Mouse (Mus musculus): ENCODE data around the gene Lpp. TPM values are rescaled to one million over a fixed set of nuclear protein-coding genes. Genes with fewer than 3 reads are reported as not detected.
A peak's percentile ranks its signal among the peaks of the same experiment; 100 is the strongest.

Gene Lpp
- polyA plus RNA-seq, 1 experiment from 2014 or later = 28.3 TPM

DNA sequence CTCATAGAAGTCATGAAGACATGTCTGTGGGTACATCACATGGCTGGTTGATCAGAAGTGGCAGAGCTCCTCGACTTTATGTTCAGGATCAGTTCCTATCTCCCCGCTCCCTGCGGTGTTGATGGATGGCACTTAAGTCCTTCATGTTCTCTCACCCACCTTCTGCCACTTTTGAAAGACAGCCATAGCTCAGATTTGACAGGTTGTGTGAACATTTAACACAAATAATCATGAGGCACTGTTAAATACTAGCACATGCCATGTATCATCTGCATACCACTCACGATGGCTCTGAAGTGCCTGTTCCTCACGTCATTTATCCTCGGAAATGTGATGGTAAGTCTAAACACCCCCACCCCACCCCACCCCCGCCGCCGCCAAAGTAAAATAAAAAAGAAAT, 441.2 kb downstream of the Lpp start:
- ChIA-PET POLR2A (no interaction called here), CTCF (no interaction called here)

DNA sequence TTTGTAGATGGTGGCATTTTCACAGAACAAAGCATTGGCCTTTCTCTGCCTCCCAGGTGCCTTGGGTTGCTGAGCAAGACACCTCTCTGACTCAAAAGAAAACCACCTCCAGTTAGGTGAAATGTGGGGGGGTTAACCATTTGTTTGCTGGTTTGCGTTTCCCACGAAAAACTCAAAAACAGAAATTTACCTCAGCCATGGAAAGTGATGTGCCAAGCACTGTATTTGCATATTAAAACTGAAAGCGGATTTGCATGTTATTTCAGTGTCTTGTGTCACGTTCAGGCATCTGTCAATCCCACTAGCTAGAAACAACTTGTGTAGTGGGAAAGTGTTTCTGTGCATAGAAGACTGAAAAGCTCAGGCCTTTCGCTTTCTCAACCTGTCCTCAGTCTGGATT, 443.2 kb downstream of the Lpp start:
- in situ Hi-C loops (cut with MboI; ENCODE audit: low pct_unique_long_range_greater_than_20kb) = no loop called here
- H3K27me3 ChIP-seq = no peaks in the 10 kb centered on the region
- POLR2A ChIA-PET = no interaction called here
- ATAC-seq = no peak
- CTCF ChIA-PET = interaction anchor here (1.1 to 1.3 kb wide), 2 partner anchors 12 to 853 kb away, joined by 3 read pairs; no protein-coding TSS in a partner anchor
- no peak for DNase-seq (ENCODE audit: low read depth, low spot score)
- TF ChIP-seq CTCF (IDR thresholded peaks at IDR 0.05) = no peak

More for the DNA sequence above, 441.2 kb downstream of the Lpp start:
- in situ Hi-C loops (cut with MboI; ENCODE audit: low pct_unique_long_range_greater_than_20kb) = no loop called here
- H3K27me3 ChIP-seq = no peaks in the 10 kb centered on the region
- ATAC-seq = no peak
- TF ChIP-seq CTCF (IDR thresholded peaks at IDR 0.05) = no peak
- DNase-seq (ENCODE audit: low read depth, low spot score) = no peak

DNA sequence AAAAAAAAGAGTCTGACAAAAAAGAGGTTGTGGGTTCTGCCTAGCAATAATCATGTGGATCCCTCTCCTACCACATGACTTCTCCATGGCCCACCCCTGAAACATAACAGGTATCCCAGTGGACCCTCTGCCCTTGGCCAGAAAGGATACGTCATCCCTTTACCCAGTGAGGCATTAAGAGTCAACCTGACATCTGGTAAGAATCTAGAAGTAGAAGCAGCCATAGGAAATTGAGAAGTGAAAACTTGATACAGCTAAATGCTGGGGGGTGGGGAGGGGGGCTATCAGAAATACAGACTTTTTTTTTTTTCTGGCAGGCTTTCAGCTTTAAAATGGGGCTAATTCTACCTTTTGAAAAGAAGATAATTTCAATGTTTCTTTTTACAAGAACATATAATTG, 445.7 kb downstream of the Lpp start:
- ChIA-PET CTCF (no interaction called here), POLR2A (no interaction called here)
- no peaks in the 10 kb centered on the region for H3K27me3 ChIP-seq
- TF ChIP-seq CTCF (IDR thresholded peaks at IDR 0.05) = no peak
- in situ Hi-C loops (cut with MboI; ENCODE audit: low pct_unique_long_range_greater_than_20kb) = no loop called here
- DNase-seq (ENCODE audit: low read depth, low spot score) (no peak), ATAC-seq (no peak)

DNA sequence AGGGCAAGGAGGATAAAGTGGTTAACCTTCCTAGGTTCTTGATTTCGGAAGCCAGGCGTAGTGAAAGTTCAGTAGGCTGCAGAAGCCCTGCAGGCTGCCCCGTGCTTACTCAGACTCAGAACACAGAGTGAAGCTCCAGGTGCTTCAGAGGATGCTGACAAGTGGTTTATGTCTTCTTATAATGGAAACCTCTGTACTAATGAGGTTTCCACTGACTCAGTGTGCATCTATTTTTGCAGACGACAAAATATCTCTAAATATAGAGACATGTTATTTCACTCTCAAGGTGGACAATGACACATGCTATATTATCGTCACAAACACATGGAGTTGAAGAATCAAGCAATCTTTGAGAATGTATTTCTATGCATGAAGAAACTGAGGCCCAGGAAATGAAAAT, 446.8 kb downstream of the Lpp start:
- POLR2A ChIA-PET = no interaction called here
- CTCF ChIA-PET = no interaction called here
- ATAC-seq (no peak), DNase-seq (ENCODE audit: low read depth, low spot score) (no peak)
- H3K27me3 ChIP-seq = no peaks in the 10 kb centered on the region
- in situ Hi-C loops (cut with MboI; ENCODE audit: low pct_unique_long_range_greater_than_20kb) = no loop called here
- no peak for TF ChIP-seq CTCF (IDR thresholded peaks at IDR 0.05)

DNA sequence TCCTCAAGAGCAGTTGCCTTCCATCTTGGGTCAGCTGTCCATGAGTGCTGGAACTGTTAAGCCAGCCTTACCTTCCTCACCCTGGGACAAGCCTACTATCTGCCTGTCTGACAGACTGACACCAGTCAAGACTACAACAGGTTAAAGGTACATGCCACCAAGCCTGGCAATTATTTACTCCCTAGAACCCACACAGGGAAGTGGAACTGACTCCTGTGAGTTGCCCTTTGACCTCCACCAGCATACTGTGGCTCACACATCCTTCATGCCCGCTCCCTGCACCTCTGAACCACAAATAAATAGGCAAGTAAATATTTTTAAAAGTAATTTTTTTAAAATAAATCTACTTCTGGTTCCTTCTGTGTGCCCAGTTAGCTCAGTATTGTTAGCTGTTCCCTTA, 452.8 kb downstream of the Lpp start:
- ChIA-PET POLR2A (no interaction called here), CTCF (no interaction called here)
- H3K27me3 ChIP-seq = no peaks in the 10 kb centered on the region
- DNase-seq (ENCODE audit: low read depth, low spot score) = no peak
- ATAC-seq = no peak
- in situ Hi-C loops (cut with MboI; ENCODE audit: low pct_unique_long_range_greater_than_20kb) = no loop called here
- no peak for TF ChIP-seq CTCF (IDR thresholded peaks at IDR 0.05)

DNA sequence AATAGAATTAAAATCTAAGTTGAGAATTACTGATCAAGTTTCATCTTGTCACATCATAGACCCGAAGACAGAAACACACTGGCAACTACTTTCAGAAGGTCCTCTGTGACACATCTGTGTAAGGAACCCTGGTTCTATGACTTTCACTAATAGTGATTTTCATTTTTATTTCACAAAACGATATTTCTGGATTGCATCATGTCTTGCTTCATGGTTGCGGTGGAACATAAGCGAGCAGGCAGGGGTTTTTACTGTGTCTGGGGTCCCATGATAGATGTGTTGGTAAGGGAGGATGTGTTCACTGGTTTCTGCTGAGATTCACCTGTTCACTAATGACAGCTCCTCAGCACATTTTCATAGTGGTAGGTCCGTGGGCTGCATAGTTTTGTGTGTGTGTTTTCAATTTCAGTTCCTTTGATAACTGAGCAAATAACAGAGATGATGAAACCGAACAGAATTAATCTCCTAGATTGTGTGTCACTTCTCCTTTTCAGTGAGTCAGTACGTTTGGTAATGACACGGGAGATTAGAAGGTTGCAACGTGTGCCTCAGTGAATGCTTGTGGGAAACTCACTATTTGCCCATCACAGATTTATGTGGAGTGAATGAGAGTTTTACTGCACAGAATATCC, 466.3 kb downstream of the Lpp start:
- in situ Hi-C loops (cut with MboI; ENCODE audit: low pct_unique_long_range_greater_than_20kb) = no loop called here
- DNase-seq (ENCODE audit: low read depth, low spot score) (no peak), ATAC-seq (no peak)
- POLR2A ChIA-PET = interaction anchor here (0.5 kb wide), 1 partner anchor 803 kb away, joined by 4 read pairs; no protein-coding TSS in a partner anchor
- TF ChIP-seq CTCF (IDR thresholded peaks at IDR 0.05) = no peak
- CTCF ChIA-PET = no interaction called here
- H3K27me3 ChIP-seq = no peaks in the 10 kb centered on the region

DNA sequence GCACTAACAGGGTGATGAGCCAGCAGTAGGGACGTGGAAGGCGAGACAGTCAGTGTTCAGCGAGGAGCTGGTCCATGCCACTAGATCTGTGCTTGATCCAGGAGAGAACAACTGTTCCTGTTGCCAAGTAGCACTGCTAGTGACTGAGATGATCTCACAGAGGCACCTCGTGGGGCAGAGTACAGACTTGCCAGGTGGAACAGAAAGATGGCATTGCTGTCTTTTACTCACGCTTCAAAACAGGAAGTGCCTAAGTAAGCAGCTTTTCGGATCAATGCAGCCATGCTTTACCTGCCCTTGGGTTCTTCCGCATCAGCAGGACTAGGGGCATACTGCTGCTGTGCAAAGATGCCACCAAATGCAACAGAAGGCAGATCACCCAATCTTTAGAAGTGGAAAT, 467.1 kb downstream of the Lpp start:
- H3K27me3 ChIP-seq = no peaks in the 10 kb centered on the region
- DNase-seq (ENCODE audit: low read depth, low spot score) (no peak), ATAC-seq (no peak)
- ChIA-PET POLR2A (no interaction called here), CTCF (no interaction called here)
- TF ChIP-seq CTCF (IDR thresholded peaks at IDR 0.05) = no peak
- in situ Hi-C loops (cut with MboI; ENCODE audit: low pct_unique_long_range_greater_than_20kb) = no loop called here

GRCm38 (mm10) chr16:24861374-24861773, 468.1 kb downstream of the Lpp start:
- POLR2A ChIA-PET = no interaction called here
- in situ Hi-C loops (cut with MboI; ENCODE audit: low pct_unique_long_range_greater_than_20kb) = no loop called here
- no peak for TF ChIP-seq CTCF (IDR thresholded peaks at IDR 0.05)
- DNase-seq (ENCODE audit: low read depth, low spot score) = no peak
- ATAC-seq = no peak
- CTCF ChIA-PET = no interaction called here
- no peaks in the 10 kb centered on the region for H3K27me3 ChIP-seq

DNA sequence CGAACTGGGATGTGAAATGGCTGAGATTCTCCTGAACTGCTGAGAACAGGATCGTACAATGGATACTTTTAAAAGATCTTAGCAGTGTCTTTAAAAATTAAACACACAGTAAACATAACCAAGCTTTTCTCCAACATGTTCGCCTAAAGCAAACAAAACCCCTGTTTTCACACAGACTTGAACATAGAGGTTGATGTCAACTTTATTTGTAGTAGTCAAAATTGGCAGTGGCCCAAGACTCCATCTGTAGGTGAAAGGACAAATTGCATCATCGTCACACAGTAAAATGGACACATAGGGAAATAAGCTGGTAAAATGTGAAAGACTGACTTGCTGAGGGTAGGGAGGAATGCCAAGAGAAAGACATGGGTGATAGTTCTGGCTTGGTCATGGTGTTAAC, 480.9 kb downstream of the Lpp start:
- ChIA-PET CTCF (no interaction called here), POLR2A (no interaction called here)
- no peaks in the 10 kb centered on the region for H3K27me3 ChIP-seq
- ATAC-seq (no peak), DNase-seq (ENCODE audit: low read depth, low spot score) (peak; percentile 3)
- in situ Hi-C loops (cut with MboI; ENCODE audit: low pct_unique_long_range_greater_than_20kb) = no loop called here
- peak; percentile 30 for TF ChIP-seq CTCF (IDR thresholded peaks at IDR 0.05)

DNA sequence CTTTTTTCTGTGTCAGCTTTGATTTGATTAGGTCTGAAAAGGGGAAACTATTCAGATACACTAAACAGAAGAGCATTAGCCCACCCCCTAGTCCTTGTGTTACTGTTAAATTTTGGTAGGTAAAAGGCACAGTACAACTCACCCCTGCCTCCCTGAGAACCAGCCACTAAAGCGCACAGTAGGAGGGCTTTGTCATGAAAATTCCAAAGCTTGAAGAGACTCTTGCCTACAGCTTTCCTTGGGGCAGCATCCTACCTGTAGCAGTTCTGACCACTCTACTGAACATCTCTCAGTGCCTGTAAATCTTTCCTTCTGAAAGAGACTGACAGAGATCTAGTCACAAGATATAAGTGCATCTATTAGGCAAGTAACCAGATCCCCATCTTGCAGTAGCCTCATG, 482.4 kb downstream of the Lpp start:
- H3K27me3 ChIP-seq = no peaks in the 10 kb centered on the region
- DNase-seq (ENCODE audit: low read depth, low spot score) = no peak
- in situ Hi-C loops (cut with MboI; ENCODE audit: low pct_unique_long_range_greater_than_20kb) = no loop called here
- no peak for TF ChIP-seq CTCF (IDR thresholded peaks at IDR 0.05)
- ATAC-seq = no peak
- POLR2A ChIA-PET = interaction anchor here (0.6 kb wide), 2 partner anchors 105 to 887 kb away, joined by 3 read pairs; partner anchors contain the start of gene Gm37419
- CTCF ChIA-PET = no interaction called here

- ChIA-PET CTCF (interaction anchor here (0.9 kb wide), 1 partner anchor 12 kb away, joined by 3 read pairs; no protein-coding TSS in a partner anchor), POLR2A (no interaction called here)
- in situ Hi-C loops (cut with MboI; ENCODE audit: low pct_unique_long_range_greater_than_20kb) = no loop called here
- DNase-seq (ENCODE audit: low read depth, low spot score) (no peak), ATAC-seq (no peak)
- H3K27me3 ChIP-seq = no peaks in the 10 kb centered on the region
- TF ChIP-seq CTCF (IDR thresholded peaks at IDR 0.05) = no peak
Measured at GRCm38 (mm10) chr16:24878977-24879376, 485.7 kb downstream of the Lpp start.

- H3K27me3 ChIP-seq = no peaks in the 10 kb centered on the region
- CTCF ChIA-PET = no interaction called here
- DNase-seq (ENCODE audit: low read depth, low spot score) (no peak), ATAC-seq (no peak)
- POLR2A ChIA-PET = no interaction called here
- no peak for TF ChIP-seq CTCF (IDR thresholded peaks at IDR 0.05)
- in situ Hi-C loops (cut with MboI; ENCODE audit: low pct_unique_long_range_greater_than_20kb) = loop anchor here (10.0 kb wide), 1 partner anchor 896 kb away; the partner anchor contains the start of genes Bcl6 and Gm37419
Measured at GRCm38 (mm10) chr16:24880698-24881097, 487.4 kb downstream of the Lpp start.
